Mouse (Mus musculus) c-Kit-positive CD71-negative TER-119-negative erythroid progenitor cells, embryonic 14.5 days (primary cell): ENCODE data around the gene Tns3.

ENCODE experiments used
- DNase-seq: peaks from one replicate; pipeline ENCODE4 v3.0.0-alpha.2; 2013; ENCODE audit warnings: low read depth

Gene Tns3

GRCm38 (mm10) chr11:8469537-8469936 is 194.8 kb downstream of the Tns3 start:
- DNase-seq = no peak

GRCm38 (mm10) chr11:8468161-8469091 is 195.9 kb downstream of the Tns3 start:
- no peak for DNase-seq

- no peak for DNase-seq
Observed at GRCm38 (mm10) chr11:8467403-8468160, 196.8 kb downstream of the Tns3 start.

- no peak for DNase-seq
Observed at GRCm38 (mm10) chr11:8463866-8464265, 200.5 kb downstream of the Tns3 start.

- no peak for DNase-seq
Observed at GRCm38 (mm10) chr11:8462827-8463405, 201.4 kb downstream of the Tns3 start.

GRCm38 (mm10) chr11:8460835-8461234 is 203.5 kb downstream of the Tns3 start:
- DNase-seq = no peak

- no peak for DNase-seq
Observed at GRCm38 (mm10) chr11:8457951-8458350, 206.4 kb downstream of the Tns3 start.

- no peak for DNase-seq
Observed at GRCm38 (mm10) chr11:8456586-8457285, 207.6 kb downstream of the Tns3 start.

- no peak for DNase-seq
Observed at GRCm38 (mm10) chr11:8455650-8456049, 208.7 kb downstream of the Tns3 start.

- DNase-seq = no peak
Observed at GRCm38 (mm10) chr11:8453252-8453651, 211.1 kb downstream of the Tns3 start.

- no peak for DNase-seq
Observed at GRCm38 (mm10) chr11:8451597-8452201, 212.6 kb downstream of the Tns3 start.

- DNase-seq = no peak
Observed at GRCm38 (mm10) chr11:8450540-8450939, 213.8 kb downstream of the Tns3 start.

- no peak for DNase-seq
Observed at GRCm38 (mm10) chr11:8445915-8446356, 218.4 kb downstream of the Tns3 start.

- DNase-seq = no peak
Observed at GRCm38 (mm10) chr11:8444759-8445422, 219.4 kb downstream of the Tns3 start.

GRCm38 (mm10) chr11:8443539-8444292 is 220.6 kb downstream of the Tns3 start:
- DNase-seq = no peak

- DNase-seq = no peak
Observed at GRCm38 (mm10) chr11:8440706-8441105, 223.6 kb downstream of the Tns3 start.

GRCm38 (mm10) chr11:8440221-8440620 is 224.1 kb downstream of the Tns3 start:
- DNase-seq = no peak

GRCm38 (mm10) chr11:8439035-8439434 is 225.3 kb downstream of the Tns3 start:
- DNase-seq = no peak

GRCm38 (mm10) chr11:8438269-8438668 is 226.1 kb downstream of the Tns3 start:
- no peak for DNase-seq

GRCm38 (mm10) chr11:8435101-8435500 is 229.2 kb downstream of the Tns3 start:
- DNase-seq = no peak
